Mouse (Mus musculus) R1 (cell line): ENCODE results near the gene Slco2a1.
A peak's percentile ranks its signal among the peaks of the same experiment; 100 is the strongest.

Experiments used
- DNase-seq: peaks from one replicate; pipeline ENCODE4 v3.0.0-alpha.2; 2018; ENCODE audit warnings: low read depth, low spot score

Gene Slco2a1

DNA sequence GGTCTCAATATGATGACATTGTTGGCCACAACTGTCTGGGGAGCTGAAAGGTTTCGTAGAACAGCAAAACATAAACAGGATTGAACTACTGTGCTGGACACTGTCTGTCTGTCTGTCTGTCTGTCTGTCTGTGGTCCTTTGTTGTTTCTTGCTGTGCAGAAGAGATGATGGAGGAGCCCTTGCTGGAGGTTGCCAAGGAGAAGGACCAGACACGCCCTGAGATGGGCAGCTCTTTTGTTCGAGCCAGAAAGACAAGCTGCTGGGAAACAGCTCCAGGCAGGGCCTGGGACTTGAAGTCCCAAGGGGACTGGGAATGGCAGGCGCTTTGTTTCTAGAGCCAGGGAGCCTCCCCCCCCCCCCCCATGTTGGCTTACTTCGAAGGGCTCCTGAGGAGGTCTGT, 129.0 kb downstream of the Slco2a1 start:
- no peak for DNase-seq

DNA sequence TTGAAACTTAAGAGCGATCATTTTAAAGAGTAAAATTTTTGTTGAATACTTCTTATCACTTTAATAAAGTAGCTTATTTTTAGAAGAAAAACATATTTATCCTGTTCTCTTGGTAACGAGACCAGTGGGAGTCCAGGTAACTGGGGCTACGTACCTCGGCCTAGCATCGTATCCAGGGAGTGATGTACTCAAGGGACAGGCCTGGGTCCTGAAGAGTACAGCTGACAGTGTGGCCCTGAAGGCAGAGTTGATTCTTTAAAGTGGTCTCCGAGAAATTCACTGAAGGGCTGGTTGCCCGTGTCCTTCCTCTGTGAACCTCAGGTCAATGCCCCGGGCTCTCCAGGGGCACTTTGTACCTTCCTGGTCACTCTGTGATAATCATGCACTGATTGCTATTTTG, 129.4 kb downstream of the Slco2a1 start:
- DNase-seq: no peak

DNA sequence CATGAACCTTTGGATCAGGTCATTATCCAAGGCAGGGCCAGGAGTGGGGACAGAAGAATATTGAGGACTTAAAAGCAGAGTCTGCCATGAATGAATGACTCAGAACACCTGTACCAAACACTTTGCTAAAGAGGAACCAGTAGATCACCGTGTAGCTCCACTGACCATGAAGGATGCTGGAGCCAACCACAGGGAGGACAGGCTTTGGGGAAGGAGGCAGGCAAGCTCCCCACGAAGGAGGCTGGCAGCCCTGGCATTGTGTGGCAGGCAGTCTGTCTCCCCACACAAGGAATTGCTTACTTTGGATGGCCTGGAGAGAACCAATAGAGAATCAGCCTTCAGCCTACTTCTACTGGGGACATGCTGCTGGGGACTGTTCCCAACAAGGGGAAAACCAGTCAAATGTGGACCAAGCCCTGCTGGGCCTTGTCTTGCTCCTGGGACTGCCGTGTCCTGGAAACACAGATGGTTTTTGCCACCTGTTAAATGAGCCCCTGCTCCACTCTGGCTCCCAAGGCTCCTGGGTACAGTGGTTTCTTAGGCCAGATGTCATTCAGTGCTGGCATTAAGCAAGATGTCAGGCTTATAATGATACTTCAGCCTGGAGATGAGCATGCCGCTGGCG, 130.3 kb downstream of the Slco2a1 start:
- DNase-seq: no peak

DNA sequence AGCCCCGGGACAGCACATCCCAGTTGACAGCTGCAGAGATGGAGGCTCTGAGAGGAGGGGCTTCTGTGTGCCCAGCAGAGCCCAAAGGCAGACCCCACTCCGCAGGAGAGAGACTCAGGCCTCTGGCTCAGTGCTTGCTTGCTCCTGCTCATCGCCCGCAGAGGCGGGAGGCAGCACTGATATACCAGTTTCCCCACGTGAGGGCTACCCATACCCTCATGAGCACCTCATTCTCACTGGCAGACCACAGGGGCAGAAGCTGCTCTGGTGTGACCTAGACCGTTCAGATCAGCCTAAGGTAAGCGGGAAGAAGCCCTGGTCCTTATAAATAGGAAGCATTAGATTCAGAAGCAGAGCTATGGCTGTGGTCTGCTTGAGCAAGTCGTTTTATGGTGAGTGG, 131.3 kb downstream of the Slco2a1 start:
- no peak for DNase-seq

DNA sequence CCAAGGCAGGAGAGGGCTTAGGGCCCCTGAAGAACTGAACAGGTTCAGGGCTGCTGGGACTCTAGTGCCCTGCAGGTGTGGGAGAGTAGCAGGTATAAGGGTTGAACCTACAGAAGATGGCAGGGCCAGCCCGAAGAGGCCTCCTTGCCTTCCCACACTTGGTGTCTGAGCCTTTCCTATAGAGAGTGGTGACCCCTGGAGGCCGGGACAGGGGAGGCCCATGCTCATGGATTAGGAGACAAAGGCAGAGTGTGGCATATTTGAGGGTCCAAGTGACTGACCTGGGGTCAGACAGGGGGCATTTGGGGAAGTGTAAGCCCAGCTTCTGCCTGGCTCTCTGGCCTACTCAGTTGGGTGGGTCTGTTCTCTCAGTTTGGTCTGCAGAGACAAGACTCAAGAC, 131.7 kb downstream of the Slco2a1 start:
- no peak for DNase-seq

DNA sequence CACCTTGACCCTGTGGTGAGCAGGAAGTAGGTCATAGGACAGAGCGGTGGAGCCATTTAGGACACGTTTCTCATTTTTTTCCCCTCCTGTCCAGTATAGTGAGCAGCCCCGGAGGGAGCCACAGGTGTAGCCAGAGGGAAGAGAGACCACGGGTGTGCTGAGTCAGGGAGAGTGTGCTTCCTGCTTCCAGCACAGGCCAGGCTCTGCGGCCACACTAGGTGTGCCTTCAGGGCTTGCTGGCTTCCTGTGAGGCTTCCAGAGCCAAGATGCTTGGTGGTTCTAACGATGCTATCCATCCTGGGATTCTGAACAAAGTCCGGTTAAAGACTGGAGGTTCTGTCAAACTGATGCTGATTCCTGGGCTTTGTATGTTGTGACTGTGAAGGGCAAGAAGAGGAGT, 133.0 kb downstream of the Slco2a1 start:
- DNase-seq: no peak

DNA sequence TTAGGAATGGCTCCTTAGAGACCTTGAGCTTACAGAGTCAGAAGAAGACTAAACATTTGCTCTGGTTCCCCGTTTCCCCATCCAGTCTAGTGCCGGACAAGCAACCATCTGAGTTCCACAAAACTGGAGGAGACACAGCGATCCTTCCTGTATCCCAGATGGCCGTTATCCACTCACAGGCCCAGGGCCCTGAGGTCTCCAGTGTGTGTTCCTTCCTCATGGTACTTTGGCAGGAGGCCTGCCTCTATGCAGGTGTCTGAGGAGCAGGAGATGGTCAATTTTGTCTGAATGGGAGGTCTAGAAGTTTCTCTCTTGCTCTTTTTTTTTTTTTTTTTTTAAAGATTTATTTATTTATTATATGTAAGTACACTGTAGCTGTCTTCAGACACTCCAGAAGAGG, 136.2 kb downstream of the Slco2a1 start:
- no peak for DNase-seq

DNA sequence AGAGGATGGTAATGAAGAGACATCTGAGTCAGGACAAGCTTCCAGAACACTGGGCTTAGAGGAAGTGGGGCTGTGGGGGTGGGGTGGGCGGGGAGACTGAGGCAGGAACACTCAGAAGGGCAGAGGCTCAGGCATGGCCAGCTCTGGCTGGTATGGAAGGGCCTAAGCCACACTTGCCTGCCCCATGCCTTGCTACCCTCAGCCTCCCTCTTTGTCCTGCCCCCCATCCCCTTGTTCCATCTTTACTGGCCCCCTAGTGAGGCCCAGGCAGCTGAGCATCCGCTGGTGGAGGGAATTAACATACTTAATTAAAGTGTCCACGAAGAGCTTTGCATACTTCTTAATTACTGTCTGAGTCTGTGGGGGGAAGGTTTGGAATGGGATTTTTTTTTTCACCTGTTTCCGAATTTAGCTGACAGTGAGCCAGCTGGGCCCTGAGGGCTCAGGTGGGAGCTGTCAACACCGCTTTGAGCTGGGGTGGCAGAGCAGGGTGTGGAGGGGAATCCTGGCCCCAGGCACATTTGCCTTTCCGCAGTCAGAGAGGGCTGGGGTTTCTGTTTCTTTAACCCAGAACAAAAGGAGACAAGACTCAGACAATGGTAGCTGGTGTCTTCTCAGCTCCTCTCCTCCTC, 145.1 kb downstream of the Slco2a1 start:
- DNase-seq: peak; percentile 54

DNA sequence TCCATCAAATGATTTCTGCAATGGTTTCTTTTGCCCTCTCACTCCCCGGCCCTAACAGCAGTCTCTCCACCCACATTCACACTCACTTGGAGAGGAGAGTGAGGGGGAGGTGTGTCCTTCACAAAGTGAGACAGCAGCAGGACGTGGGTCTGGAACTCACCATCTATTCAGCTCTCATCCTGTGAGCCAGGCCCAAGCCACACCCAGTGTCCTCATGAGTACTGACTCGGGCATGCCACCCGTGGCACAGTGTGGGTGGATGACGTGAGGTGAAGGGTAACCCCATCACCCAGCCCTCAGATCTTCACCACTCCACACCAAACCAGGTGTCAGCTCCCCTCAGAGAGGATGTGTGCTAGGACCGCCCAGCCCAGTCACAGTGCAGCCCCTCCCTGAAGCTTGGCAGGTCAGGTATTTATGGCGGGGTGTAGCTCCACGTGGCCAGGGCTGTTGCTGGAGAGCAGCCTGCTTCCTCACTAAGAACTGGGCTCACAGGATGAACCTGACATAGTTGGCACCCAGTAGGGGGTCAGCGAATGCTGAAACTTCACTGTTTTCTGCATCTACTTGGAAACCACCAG, 146.0 kb downstream of the Slco2a1 start:
- DNase-seq: peak; percentile 56

DNA sequence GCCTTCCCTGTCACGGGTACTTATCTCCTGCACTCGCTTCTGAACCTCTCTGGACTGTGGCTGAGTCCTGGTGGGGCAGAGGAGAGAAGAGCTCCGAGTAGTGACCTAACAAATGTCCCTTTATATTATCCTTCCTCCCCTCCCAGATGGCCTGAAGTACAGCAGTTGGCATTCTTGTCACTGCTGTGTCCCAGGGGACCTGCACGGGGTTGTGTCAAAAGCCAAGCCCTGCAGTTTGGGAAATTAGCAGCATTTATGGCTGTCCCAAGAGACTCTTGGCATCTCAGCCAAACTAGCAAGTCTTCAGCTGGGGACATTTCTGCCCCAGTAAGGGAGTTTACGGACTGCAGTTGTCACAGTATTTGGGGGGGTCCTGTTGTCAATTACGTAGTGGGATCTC, 151.0 kb downstream of the Slco2a1 start:
- no peak for DNase-seq

DNA sequence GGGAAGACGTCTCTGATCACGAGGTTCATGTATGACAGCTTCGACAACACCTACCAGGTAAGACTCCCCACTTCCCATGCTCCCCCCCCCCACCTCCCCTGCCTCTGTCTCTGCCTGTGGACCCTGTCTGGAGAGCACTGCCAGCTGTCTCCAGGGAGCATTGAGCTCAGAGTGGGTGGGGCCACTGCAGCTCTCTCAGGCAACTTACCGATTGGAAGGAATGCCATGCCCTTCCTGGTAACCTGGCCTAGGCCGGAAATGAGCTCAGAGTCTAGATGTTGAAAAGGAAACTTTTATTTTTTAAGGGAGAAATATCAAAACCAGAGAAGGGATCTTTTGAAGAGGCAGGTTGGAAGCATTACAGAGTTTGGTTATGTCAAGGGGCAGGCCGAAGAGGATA, 151.9 kb downstream of the Slco2a1 start:
- peak; percentile 62 for DNase-seq

DNA sequence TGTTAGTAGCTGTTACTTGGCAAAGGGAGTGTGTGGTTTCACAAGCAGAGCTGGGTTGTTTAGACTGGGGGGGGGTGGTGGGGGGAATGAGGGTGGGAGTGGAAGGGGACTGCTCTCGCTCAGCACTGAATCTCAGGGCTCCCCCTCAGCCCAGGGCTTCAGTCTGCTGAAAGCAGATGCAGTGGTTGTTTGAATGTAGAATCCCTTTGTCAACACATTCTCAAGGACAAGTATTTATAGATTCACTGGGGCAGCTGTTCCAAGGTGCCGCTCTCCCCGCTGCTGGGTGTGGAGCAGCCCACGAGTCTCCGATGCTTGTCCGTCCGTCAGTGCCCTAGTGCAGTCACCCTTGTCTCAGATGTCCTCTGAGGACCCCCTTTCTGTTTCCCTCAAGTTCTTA, 152.8 kb downstream of the Slco2a1 start:
- no peak for DNase-seq

DNA sequence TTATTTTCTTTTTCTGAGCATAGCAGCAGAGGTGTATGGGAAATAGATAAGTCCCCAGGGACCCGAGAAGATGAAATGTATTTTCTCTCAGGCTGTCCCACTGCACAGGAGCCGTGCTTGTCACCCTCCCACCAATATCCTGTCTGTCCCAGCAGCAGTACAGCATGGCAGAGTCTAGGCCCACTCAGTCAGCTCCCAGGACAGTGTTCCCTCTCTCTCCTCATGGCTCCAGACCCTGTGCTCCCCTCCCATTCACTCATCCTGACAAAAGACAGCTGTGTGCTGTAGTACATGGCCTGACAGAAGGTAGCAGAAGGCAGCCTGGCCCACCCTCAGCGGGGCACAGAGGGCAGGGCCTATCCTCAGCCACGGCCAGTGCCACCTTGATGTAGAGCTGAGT, 155.4 kb downstream of the Slco2a1 start:
- DNase-seq: no peak

DNA sequence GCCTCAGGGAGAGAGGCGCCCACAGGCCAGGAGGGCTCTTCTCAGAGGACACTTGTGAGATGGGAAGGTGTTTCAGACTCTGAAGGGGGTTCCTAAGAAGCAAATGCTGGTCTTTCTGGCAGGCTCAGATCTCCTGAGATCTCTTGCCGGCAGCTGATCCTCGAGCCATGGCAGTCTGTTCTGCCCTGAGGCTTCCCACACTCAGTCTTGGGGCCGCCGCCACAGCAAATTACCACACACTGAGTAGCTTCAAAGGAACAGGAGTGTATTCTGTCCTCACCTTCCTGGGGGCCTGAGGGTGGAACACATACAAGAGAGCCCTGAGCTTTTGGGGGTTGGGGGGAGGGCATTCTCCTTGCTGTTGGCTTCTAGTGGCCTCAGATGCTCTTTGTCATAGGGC, 156.8 kb downstream of the Slco2a1 start:
- no peak for DNase-seq
